Mouse (Mus musculus): ENCODE measurements at regions not wholly inside any gene's neighbourhood (a gene's known extent, or its start where the extent isn't known, plus 50 kb on each side); places are given as distances from the start of the nearest gene placed in this dataset.

GRCm38 (mm10) chr19:21118782-21119181 lies 153.3 kb upstream of the Zfand5 start:
- no peak overlapping the region for H3K9ac ChIP-seq (replicated peaks; ENCODE audit: low read depth, low read length)

GRCm38 (mm10) chr19:21115693-21116092 lies 156.4 kb upstream of the Zfand5 start:
- Histone ChIP-seq H3K4me2 (ENCODE audit: low read depth, low read length) (no peak overlapping the region), H3K9me3 (ENCODE audit: control insufficient read depth, low read length) (no peaks in the 10 kb centered on the region), H3K36me3 (ENCODE audit: control insufficient read depth, insufficient read depth, low read length) (no peaks in the 10 kb centered on the region), H3K9ac (replicated peaks; ENCODE audit: low read depth, low read length) (no peak overlapping the region), H3K27me3 (ENCODE audit: control insufficient read depth, insufficient read depth, low read length) (no peaks in the 10 kb centered on the region), H3K4me3 (ENCODE audit: low read depth, low read length) (no peak overlapping the region), H3K27ac (ENCODE audit: low read depth, low read length) (no peak overlapping the region), H3K4me1 (ENCODE audit: control insufficient read depth, insufficient read depth, low read length) (no peaks in the 10 kb centered on the region)
- no peak for ATAC-seq (ENCODE audit: low read depth)
- 94% methylated on average over 2 of the region's 2 CpGs for WGBS

More at GRCm38 (mm10) chr19:21118782-21119181, 153.3 kb upstream of the Zfand5 start:
- WGBS = 87% methylated on average over 4 of the region's 4 CpGs
- H3K4me3 ChIP-seq (ENCODE audit: low read depth, low read length) = no peak overlapping the region
- no peak for ATAC-seq (ENCODE audit: low read depth)
- no peak overlapping the region for H3K27ac ChIP-seq (ENCODE audit: low read depth, low read length)
- no peaks in the 10 kb centered on the region for H3K9me3 ChIP-seq (ENCODE audit: control insufficient read depth, low read length)
- no peak overlapping the region for H3K4me2 ChIP-seq (ENCODE audit: low read depth, low read length)
- no peaks in the 10 kb centered on the region for H3K27me3 ChIP-seq (ENCODE audit: control insufficient read depth, insufficient read depth, low read length)
- H3K36me3 ChIP-seq (ENCODE audit: control insufficient read depth, insufficient read depth, low read length) = no peaks in the 10 kb centered on the region
- no peaks in the 10 kb centered on the region for H3K4me1 ChIP-seq (ENCODE audit: control insufficient read depth, insufficient read depth, low read length)

- no peaks in the 10 kb centered on the region for H3K27me3 ChIP-seq (ENCODE audit: control insufficient read depth, insufficient read depth, low read length)
- 96% methylated on average over 5 of the region's 5 CpGs for WGBS
- no peak overlapping the region for H3K27ac ChIP-seq (ENCODE audit: low read depth, low read length)
- no peaks in the 10 kb centered on the region for H3K9me3 ChIP-seq (ENCODE audit: control insufficient read depth, low read length)
- H3K9ac ChIP-seq (replicated peaks; ENCODE audit: low read depth, low read length) = no peak overlapping the region
- no peak overlapping the region for H3K4me3 ChIP-seq (ENCODE audit: low read depth, low read length)
- no peaks in the 10 kb centered on the region for H3K4me1 ChIP-seq (ENCODE audit: control insufficient read depth, insufficient read depth, low read length)
- no peak overlapping the region for H3K4me2 ChIP-seq (ENCODE audit: low read depth, low read length)
- no peaks in the 10 kb centered on the region for H3K36me3 ChIP-seq (ENCODE audit: control insufficient read depth, insufficient read depth, low read length)
- no peak for ATAC-seq (ENCODE audit: low read depth)
Observed at GRCm38 (mm10) chr19:21111836-21112235, 157.8 kb upstream of the Tmc1 start.

GRCm38 (mm10) chr19:21108311-21108710 lies 154.3 kb upstream of the Tmc1 start:
- no peak for ATAC-seq (ENCODE audit: low read depth)
- Histone ChIP-seq H3K9ac (replicated peaks; ENCODE audit: low read depth, low read length) (no peak overlapping the region), H3K36me3 (ENCODE audit: control insufficient read depth, insufficient read depth, low read length) (no peaks in the 10 kb centered on the region), H3K9me3 (ENCODE audit: control insufficient read depth, low read length) (no peaks in the 10 kb centered on the region), H3K4me2 (ENCODE audit: low read depth, low read length) (no peak overlapping the region), H3K27me3 (ENCODE audit: control insufficient read depth, insufficient read depth, low read length) (no peaks in the 10 kb centered on the region), H3K4me3 (ENCODE audit: low read depth, low read length) (no peak overlapping the region), H3K27ac (ENCODE audit: low read depth, low read length) (no peak overlapping the region), H3K4me1 (ENCODE audit: control insufficient read depth, insufficient read depth, low read length) (no peaks in the 10 kb centered on the region)
- 93% methylated on average over 2 of the region's 2 CpGs for WGBS

- Histone ChIP-seq H3K27ac (ENCODE audit: low read depth, low read length) (no peak overlapping the region), H3K4me1 (ENCODE audit: control insufficient read depth, insufficient read depth, low read length) (no peaks in the 10 kb centered on the region), H3K36me3 (ENCODE audit: control insufficient read depth, insufficient read depth, low read length) (no peaks in the 10 kb centered on the region), H3K4me2 (ENCODE audit: low read depth, low read length) (no peak overlapping the region), H3K4me3 (ENCODE audit: low read depth, low read length) (no peak overlapping the region), H3K9ac (replicated peaks; ENCODE audit: low read depth, low read length) (no peak overlapping the region), H3K27me3 (ENCODE audit: control insufficient read depth, insufficient read depth, low read length) (no peaks in the 10 kb centered on the region), H3K9me3 (ENCODE audit: control insufficient read depth, low read length) (no peaks in the 10 kb centered on the region)
- WGBS = 75% methylated on average over 3 of the region's 3 CpGs
- ATAC-seq (ENCODE audit: low read depth) = no peak
Observed at GRCm38 (mm10) chr19:21107741-21108140, 153.7 kb upstream of the Tmc1 start.

- Histone ChIP-seq H3K27me3 (ENCODE audit: control insufficient read depth, insufficient read depth, low read length) (no peaks in the 10 kb centered on the region), H3K27ac (ENCODE audit: low read depth, low read length) (no peak overlapping the region), H3K4me3 (ENCODE audit: low read depth, low read length) (no peak overlapping the region), H3K4me1 (ENCODE audit: control insufficient read depth, insufficient read depth, low read length) (no peaks in the 10 kb centered on the region), H3K36me3 (ENCODE audit: control insufficient read depth, insufficient read depth, low read length) (no peaks in the 10 kb centered on the region), H3K9ac (replicated peaks; ENCODE audit: low read depth, low read length) (no peak overlapping the region), H3K9me3 (ENCODE audit: control insufficient read depth, low read length) (no peaks in the 10 kb centered on the region), H3K4me2 (ENCODE audit: low read depth, low read length) (no peak overlapping the region)
- ATAC-seq (ENCODE audit: low read depth) = no peak
- WGBS = 76% methylated on average over 4 of the region's 4 CpGs
Observed at GRCm38 (mm10) chr19:21107275-21107674, 153.3 kb upstream of the Tmc1 start.

- Histone ChIP-seq H3K4me1 (ENCODE audit: control insufficient read depth, insufficient read depth, low read length) (no peaks in the 10 kb centered on the region), H3K9me3 (ENCODE audit: control insufficient read depth, low read length) (no peaks in the 10 kb centered on the region), H3K9ac (replicated peaks; ENCODE audit: low read depth, low read length) (no peak overlapping the region), H3K4me3 (ENCODE audit: low read depth, low read length) (no peak overlapping the region), H3K27ac (ENCODE audit: low read depth, low read length) (no peak overlapping the region), H3K36me3 (ENCODE audit: control insufficient read depth, insufficient read depth, low read length) (no peaks in the 10 kb centered on the region), H3K4me2 (ENCODE audit: low read depth, low read length) (no peak overlapping the region), H3K27me3 (ENCODE audit: control insufficient read depth, insufficient read depth, low read length) (no peaks in the 10 kb centered on the region)
- WGBS = 83% methylated on average over 10 of the region's 10 CpGs
- no peak for ATAC-seq (ENCODE audit: low read depth)
Observed at GRCm38 (mm10) chr19:21106766-21107165, 152.8 kb upstream of the Tmc1 start.

- Histone ChIP-seq H3K4me2 (ENCODE audit: low read depth, low read length) (no peak overlapping the region), H3K9me3 (ENCODE audit: control insufficient read depth, low read length) (no peaks in the 10 kb centered on the region), H3K27ac (ENCODE audit: low read depth, low read length) (no peak overlapping the region), H3K4me1 (ENCODE audit: control insufficient read depth, insufficient read depth, low read length) (no peaks in the 10 kb centered on the region), H3K9ac (replicated peaks; ENCODE audit: low read depth, low read length) (no peak overlapping the region), H3K4me3 (ENCODE audit: low read depth, low read length) (no peak overlapping the region), H3K27me3 (ENCODE audit: control insufficient read depth, insufficient read depth, low read length) (no peaks in the 10 kb centered on the region), H3K36me3 (ENCODE audit: control insufficient read depth, insufficient read depth, low read length) (no peaks in the 10 kb centered on the region)
- 30% methylated on average over 6 of the region's 6 CpGs for WGBS
- ATAC-seq (ENCODE audit: low read depth) = no peak
Observed at GRCm38 (mm10) chr19:21106241-21106669, 152.3 kb upstream of the Tmc1 start.

GRCm38 (mm10) chr19:21105004-21105403 lies 151.0 kb upstream of the Tmc1 start:
- Histone ChIP-seq H3K27ac (ENCODE audit: low read depth, low read length) (no peak overlapping the region), H3K4me1 (ENCODE audit: control insufficient read depth, insufficient read depth, low read length) (no peaks in the 10 kb centered on the region), H3K9ac (replicated peaks; ENCODE audit: low read depth, low read length) (no peak overlapping the region), H3K4me3 (ENCODE audit: low read depth, low read length) (no peak overlapping the region), H3K9me3 (ENCODE audit: control insufficient read depth, low read length) (no peaks in the 10 kb centered on the region), H3K4me2 (ENCODE audit: low read depth, low read length) (no peak overlapping the region), H3K36me3 (ENCODE audit: control insufficient read depth, insufficient read depth, low read length) (no peaks in the 10 kb centered on the region), H3K27me3 (ENCODE audit: control insufficient read depth, insufficient read depth, low read length) (no peaks in the 10 kb centered on the region)
- 93% methylated on average over 6 of the region's 6 CpGs for WGBS
- no peak for ATAC-seq (ENCODE audit: low read depth)

GRCm38 (mm10) chr19:21104462-21104936 lies 150.5 kb upstream of the Tmc1 start:
- Histone ChIP-seq H3K36me3 (ENCODE audit: control insufficient read depth, insufficient read depth, low read length) (no peaks in the 10 kb centered on the region), H3K4me2 (ENCODE audit: low read depth, low read length) (no peak overlapping the region), H3K4me3 (ENCODE audit: low read depth, low read length) (no peak overlapping the region), H3K27me3 (ENCODE audit: control insufficient read depth, insufficient read depth, low read length) (no peaks in the 10 kb centered on the region), H3K9ac (replicated peaks; ENCODE audit: low read depth, low read length) (no peak overlapping the region), H3K4me1 (ENCODE audit: control insufficient read depth, insufficient read depth, low read length) (no peaks in the 10 kb centered on the region), H3K9me3 (ENCODE audit: control insufficient read depth, low read length) (no peaks in the 10 kb centered on the region), H3K27ac (ENCODE audit: low read depth, low read length) (no peak overlapping the region)
- no peak for ATAC-seq (ENCODE audit: low read depth)
- 85% methylated on average over 8 of the region's 8 CpGs for WGBS
